Mouse (Mus musculus) urinary bladder, postnatal 36 days (tissue): ENCODE data around the gene Pde4dip.
A peak's percentile ranks its signal among the peaks of the same experiment; 100 is the strongest.

ENCODE experiments used
- DNase-seq, 2 experiments: peaks; one replicate each; pipeline ENCODE4 v3.0.0; 2022; ENCODE audit warnings: low spot score in 2 of 2, mixed read lengths in 1 of 2

The Pde4dip gene

DNA sequence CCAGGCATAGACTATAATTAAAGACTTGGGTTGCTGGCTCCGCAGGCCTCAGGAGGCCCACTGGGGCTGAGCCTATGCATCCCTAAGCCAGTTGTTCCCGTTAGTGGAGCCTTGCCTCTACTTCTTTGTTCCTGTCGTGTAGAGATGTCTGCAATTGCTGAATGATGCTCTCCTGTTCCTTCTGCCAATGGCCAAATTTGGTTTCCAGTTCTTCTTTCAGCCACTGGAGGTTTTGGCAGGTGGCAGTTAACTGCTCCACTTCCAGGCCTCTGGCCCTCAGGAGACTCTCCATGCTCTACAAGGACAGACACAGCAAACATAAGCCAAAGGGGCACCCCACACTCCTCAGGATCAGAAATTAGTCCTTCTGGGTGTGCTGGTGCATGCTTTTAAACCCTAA is 135.6 kb downstream of the Pde4dip start:
- no peak for DNase-seq

DNA sequence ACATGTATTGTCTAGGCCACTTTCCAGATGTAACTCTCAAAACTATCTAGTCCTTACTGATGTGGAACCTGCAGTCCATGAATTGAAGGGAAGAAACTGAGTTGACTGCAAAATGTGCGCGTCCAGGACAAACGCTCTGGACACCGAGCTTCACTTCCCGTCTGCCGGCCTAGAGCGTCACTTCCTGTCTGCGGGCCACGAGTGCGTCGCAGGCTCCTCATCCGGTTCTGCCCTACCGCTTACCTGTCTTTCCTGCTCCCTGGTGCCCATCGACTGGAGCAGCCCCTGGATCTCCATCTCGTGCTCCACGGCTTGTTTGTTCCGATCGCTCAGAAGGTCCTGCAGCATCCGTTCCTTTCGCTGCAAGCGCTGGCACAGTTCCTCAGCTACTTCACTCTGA is 136.9 kb downstream of the Pde4dip start:
- no peak for DNase-seq

DNA sequence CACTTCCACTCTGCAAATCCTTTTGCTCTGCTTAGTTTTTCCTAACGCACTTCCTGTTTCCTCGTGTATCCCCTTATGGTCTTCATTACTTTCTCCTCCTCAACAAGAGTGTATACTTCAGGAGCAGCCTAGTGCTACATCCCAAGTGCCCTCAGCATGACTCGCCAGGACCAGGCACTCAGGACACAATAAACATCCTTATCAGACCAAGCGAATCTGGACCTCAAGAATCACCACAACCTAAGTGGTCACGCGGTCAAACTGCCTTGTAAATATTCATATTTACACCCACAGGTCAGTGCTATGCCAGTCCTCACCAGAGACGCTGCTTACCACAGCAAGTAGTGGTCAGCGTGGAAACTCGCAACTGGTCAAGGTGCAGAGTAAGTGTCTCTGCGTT is 139.7 kb downstream of the Pde4dip start:
- DNase-seq = no peak

DNA sequence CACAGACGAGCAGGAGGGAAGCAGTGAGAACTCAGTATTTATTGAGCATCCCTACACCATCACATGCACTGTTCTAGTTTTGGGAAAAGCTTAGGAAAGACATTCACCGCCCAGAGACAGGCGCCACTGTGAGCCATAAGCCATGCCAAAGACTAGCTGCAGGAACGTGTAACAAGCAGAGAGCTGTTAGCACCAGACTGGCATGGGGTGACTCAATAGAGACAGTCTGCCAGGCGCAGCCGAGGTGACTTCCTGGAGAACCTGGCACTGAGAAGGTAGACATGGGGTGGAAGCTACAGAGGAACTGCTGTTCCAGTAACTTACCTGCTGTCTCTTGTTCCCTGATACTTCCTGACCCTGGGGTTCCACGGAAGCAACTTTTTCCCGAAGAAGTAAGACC is 145.7 kb downstream of the Pde4dip start:
- DNase-seq = no peak

DNA sequence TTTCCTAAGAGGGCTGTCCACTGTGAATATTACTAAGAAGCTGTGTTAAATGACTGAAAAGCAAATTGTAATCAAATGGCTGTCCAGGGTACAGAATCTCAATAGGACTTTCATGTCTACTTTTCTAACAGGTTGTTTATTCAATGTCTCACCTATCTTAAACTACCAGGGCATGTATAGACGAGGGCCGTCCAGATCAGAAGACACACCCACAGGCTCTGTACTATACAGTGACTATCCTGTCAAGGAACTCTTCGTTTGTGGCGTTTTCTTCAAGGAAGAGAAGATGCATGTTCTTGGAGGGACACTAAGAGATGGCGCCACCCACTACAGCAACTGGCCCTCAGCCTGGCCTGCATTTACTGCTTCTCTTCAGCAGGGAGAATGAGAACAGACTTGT is 152.9 kb downstream of the Pde4dip start:
- no peak for DNase-seq

DNA sequence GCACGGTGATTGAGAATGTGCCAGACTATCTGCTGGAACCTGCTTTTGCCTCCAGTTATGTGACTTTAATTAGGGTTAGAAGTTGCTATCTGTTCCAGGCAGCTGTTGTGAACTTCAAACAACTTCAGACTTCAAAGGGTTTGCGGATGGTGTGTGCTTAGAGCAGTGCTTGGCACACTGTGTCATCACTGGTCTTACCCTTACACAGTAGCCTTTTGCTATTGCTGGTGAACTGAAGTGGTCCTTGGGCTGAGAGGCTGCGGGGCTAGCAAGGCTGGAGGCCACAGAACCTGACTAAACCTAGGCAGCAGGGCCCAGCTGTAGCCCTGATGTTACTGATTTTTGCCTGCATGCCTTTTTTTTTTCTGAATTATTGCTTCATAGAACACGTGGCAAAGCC is 154.2 kb downstream of the Pde4dip start:
- DNase-seq = no peak

DNA sequence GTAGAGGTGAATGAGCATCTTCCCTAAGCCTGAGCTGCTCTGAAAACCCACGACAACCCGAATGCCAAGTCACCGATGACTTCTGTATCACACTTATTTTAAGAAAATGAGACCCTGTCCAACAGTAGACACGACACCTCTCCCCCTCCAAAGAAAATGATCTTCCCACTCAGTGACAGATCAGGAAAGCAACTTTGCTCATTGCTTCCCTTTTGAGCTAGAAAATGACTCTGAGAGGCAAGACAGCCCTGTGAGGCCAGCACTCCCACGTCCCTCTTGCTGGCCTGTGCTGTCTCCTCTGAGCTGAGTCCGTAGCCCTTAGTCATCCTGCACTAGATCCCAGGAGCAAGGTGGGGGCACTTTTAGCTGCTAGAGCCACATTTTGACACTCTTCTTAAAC is 155.9 kb downstream of the Pde4dip start:
- no peak for DNase-seq

DNA sequence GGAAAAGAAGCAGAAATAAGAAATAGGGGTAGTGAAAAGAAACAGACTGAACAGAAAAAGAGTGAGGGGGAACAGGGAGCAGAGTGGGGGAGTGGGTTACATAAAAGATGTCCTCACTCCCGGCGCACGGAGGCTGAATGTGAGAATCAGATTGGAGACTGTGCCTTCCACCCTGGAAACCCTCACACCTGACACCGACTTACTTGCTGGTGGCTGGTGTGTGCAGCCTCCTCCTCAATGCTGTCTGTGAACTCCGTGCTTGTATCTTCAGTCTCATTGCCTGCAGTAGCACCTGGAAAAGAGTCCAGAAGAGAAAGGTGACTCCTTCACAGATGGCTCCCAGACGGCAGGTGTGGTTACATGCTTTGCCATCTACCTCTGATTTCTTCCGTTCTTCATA is 157.9 kb downstream of the Pde4dip start:
- DNase-seq = no peak

DNA sequence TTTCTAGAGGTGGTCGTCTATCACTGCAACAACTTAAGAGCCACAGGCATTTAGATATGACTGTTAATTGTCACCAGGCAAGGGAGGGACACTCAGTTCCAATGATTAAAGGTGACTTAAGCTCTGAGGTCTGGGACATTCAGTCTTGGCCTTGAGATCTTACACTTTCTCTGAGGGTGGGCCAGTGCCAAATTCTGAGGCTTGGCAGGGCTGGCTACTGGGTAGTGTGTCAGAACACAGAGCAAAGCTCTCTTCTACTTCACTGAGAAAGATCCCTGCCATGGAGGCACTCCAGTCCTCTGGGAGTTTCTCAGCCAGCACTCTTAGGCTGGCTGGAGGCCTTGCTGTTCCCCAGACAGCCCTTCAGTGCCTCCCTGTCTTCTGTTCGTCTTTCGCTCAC is 158.4 kb downstream of the Pde4dip start:
- DNase-seq = peak in 1 of 2 experiments; percentile 57

DNA sequence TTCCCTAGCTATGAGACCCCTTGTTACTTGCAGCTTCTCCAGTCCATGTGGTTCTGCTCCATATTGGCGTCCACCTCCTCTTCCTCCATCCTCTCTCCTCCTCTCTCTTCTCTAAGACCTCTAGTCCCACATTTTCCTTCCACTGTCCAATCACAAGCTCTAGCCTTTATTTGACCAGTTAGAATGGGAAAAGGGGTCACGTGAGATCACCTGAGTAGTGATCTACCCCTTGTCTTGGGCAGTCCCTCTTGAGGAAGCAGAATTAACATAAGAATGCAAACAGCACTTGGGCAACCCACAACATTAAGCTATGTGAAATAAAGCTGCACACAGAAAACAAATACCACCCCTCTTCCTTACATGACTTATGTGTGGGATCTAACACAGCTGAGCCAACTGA is 160.7 kb downstream of the Pde4dip start:
- no peak for DNase-seq

DNA sequence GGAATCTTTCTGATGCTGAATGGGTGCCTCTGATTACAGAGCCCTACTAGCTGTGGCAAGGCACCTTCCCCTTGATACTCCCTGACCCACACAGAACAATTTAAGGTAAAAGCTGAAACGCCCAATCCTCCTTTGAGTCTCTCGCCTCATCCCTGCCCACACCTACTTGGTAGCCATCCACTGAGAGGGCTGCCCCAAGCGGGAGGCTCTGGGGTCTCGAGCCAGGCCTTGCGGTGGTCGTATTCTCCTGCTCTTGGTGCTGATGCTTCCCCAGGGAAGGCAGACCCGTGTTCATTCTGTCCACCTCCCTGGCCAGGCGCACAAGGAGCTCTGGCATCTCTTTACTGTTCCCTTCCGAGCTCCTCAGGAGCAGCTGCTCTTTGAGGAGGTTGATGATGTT is 169.4 kb downstream of the Pde4dip start:
- DNase-seq = no peak

DNA sequence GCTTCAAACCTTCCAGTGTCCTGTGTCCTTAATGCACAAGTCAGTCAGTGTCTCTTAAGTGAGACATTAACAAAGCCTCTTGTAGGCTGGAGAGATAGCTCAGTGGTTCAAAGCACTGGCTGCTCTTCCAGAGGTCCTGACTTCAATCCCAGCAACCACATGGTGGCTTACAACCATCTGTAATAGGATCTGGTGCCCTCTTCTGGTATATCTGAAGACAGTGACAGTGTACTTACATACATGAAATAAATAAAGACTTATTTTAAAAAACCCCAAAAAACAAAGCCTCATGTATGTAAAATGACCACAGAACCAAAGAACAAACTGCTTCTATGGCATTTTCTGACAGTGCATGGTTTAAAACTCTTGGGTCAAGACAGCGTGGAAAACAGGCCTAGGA is 172.6 kb downstream of the Pde4dip start:
- no peak for DNase-seq

DNA sequence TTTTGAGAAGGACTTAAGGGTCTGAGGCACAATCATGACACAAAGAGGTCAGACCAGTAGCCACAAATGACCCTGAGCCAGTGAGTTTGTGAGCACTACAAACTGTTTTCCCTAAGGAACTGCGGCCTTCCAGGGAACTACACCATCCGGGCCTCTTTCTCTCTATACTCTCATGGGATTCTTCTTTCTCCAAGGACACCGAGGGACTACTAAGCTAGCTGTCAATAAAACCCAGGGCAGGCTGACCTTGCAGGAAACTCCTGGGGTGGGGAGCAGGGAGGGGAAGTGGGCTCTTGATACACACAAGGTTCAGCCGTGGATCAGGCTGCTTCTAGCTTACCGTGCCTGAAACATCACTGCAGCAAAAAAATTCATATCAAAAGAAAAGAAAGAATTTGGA is 177.6 kb downstream of the Pde4dip start:
- DNase-seq = no peak

DNA sequence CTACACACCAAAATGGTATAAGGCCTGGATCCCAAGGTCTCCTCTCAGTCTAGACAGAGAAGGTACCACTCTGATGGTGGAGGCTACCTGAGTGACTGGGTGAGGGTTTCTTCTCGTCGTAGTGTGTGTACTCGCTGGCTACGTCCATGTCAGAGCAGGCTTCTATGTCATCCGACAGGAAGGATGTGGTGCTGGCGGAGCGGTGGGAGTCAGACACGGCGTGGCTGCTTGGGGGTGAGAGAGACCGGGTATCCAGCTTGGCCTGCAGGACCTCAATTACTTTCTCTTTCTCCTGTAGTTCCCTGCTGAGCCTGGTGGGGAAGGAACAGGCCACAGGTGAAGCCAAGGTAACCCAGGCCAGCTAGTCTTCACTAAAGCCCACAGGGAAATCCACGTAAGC is 178.4 kb downstream of the Pde4dip start:
- DNase-seq = no peak

DNA sequence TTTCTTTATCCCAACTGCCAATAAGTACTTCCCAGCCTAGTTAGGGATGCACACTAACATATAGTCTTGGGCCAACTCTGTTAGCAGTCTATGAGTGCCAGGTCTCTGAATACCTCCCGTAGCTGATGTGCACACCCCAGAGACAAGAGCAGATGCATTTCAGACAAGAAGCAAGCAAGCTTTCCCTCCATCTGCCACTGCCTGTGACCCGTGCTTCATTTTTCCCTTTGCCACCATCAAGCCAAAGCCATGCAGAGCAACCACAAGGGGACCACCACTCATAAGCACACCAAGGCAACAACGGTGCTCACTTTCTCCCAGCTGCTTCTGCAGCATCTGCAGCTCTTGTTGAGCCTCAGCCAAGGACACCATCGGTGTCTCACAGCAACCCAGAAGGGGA is 181.9 kb downstream of the Pde4dip start:
- DNase-seq = no peak

DNA sequence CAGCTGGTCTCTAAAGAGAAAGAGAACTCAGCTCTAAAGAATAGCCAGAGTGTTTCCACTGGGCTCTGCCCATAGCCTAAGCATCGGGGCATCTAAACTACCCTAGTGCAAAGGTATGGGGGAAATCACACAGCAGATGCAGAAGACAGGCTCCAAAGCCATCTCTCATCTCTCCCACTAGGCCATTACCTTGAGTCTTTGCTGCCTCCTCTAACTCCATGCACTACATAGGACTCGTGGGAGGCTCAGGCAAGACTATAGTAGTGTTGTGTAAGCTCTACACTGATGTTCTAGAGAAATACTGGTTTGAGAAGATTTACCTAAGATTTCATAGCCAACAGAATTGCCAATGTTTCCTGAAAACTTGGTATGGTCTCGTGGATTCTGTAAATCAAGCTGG is 183.0 kb downstream of the Pde4dip start:
- no peak for DNase-seq

DNA sequence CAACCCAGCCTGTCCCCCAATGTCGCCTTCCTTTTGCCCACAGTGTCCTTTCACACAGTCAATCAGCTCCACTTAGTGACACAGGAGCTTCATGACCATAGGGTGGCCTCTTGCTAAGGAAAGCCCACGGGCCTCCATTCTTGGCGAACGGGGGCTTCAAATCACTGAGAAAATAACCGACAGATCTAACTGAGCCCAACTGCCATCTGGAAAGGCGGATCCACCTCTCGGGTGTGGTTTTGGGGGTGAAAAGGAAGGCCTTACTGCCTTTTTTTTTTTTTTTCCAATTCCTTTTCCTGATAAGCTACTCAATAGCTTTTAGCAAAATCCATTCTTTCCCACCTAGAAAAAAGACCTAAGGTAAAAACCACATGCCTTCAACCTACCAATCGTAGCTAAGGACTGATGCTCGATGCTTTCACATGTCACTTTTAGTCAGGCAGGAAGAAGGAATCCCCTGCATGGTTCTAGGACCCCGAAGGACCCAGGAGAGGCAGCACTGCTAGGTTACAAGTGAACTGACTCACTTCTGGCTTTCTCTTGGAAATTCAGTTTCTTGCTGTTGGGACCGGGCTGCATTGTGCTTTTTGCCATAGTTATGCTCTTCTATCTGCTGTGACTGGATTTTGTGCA is 185.9 kb downstream of the Pde4dip start:
- no peak for DNase-seq

DNA sequence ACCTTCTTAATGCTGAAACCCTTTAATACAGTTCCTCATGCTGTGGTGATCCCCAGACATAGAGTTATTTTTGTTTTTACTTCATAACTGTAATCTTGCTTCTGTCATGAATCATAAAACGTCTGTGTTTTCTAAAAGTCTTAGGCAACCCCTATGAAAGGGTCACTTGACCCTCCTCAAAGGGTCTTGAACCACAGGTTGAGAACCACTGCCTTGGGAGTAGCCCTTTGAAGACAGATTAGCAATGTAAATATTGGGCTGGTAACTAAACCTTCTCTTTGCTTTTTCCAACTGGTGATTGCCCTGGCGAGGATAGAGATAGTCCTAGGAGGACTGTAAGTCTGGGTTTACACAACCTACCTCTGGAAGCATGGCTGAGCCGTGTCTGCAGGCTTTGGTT is 187.3 kb downstream of the Pde4dip start:
- DNase-seq = no peak

DNA sequence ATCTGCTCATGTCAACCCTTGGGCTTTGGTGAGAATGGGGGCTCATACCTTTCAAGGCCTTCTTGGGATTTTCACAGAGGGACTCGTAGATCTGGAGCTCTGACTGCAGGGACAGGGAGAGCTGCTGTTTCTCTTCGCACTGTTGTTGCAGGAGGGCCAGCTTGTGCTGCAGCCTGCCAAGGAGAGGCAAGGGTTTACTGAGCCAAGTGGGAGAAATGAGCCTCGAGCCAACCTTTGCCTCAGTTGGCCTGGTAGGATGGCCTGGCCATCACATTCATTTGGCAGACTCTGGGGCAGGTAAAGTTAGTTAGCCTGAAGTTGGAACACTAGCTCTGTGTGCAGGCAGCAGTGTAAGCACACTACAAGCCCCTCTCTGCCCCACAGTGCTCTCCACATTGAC is 189.4 kb downstream of the Pde4dip start:
- DNase-seq = peak in 1 of 2 experiments; percentile 23

DNA sequence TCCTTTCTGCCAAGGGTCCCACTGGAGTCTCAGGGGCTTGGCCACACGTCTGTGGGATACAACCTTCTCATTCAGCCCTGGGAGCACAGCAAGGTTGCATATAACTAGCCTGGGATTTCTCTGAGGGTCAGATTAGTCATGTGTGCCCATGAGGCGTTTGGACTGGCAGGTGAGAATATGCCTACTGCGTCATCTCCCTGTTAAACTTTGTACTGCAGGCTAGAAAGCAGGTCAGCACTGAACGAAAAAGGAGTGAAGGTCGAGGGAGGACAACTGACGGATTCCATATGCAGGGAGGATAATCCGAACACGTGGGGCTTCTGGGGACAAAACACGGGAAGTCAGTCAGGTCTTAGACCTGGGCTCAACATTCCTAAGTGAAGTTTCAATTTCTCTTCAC is 191.2 kb downstream of the Pde4dip start:
- no peak for DNase-seq

DNA sequence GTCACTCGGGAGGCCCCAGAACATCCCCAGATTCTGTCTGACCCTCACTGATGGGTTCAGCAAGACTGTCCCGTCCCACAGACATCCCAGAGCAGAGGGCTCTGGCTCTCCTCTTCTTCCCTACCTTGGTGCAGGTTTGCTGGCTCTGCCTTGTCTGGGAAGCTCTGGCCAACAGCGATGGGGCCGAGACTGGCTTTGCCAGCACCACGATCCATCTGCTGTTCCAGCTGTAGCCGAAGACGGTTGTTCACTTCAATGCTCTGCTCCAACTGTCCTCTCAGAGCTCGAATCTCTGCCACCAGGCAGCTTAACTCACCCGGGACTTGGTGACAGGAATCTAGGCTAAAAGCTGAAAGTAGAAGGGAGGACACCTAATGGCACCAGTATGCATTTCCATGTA is 191.6 kb downstream of the Pde4dip start:
- no peak for DNase-seq

DNA sequence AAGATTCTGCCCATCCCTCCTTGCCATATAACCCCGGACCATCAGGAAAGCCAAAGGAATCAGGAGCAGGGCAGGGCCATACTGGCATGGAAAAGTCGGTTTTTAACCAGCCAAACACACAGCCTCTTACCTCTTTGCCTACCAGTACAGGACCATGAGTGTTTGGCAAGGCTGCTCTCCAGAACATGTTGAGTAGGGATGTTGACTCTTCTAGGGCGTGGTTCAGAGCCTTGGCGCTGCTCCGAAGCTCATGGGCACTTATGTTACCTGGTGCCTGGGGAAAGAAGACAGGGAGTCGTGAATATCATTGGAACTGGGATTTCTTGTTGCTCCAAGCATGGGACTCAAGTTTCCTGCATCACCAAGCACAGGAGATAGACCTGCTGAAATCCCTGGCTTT is 194.7 kb downstream of the Pde4dip start:
- DNase-seq = no peak

DNA sequence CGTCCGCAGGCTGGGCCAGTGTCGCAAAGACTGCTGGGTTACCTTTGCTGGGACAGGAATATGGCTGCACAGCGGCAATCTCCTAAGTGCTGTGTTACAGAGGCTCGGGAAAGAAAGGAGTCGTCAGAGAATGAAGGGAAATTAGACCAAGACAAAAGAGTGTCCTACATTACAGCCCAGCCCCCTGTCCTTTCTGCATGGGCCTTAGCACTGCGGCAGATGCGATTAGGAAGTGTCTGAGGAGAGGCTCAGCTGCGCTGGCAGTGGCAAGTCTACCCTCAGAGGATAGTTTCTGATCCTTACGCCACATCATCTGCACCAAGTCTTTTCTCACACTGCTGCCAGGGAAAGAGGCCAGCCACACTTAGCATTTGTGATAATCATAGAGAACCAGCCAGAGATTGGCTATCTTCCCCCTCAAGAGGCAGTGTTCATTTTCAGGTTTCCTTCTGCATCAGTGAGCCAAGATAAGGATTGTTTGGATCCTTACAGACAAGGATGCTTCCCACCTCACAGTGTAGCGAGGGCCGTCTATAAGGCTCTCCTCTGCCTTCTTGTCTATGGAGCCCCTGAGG is 197.0 kb downstream of the Pde4dip start:
- DNase-seq = no peak

DNA sequence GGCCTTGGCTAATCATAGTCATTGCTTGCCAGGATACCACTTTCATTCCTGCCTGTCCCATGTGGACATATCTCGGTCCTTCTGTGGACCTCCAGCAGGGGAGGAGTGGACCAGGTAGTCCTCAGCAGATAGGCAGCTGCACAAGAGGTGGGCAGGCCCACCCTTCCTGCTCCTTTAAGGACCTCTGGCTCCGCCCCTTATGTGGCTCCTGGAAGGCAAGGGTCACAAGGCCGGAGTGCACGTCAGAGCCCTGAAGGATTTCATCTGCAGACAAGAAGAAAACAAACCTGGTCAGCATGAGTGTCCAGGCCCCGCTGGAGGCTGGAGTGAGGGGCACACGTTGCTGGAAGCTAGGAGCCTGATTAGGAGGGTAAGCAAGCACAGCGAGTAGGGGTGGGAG is 197.9 kb downstream of the Pde4dip start:
- DNase-seq = no peak
